Mouse (Mus musculus) G1E (cell line): Measurements from ENCODE around the gene Ldlrad3.

Source experiments
- CTCF ChIP-seq: IDR thresholded peaks from 2 replicates; pipeline ENCODE4 v1.5.1; 2012; ENCODE audit warnings: low read depth, low read length, inconsistent platforms, mixed read lengths
- GATA1 ChIP-seq: IDR thresholded peaks from 2 replicates; pipeline ENCODE4 v1.6.1; 2012; ENCODE audit warnings: borderline replicate concordance, low read length, inconsistent platforms, mixed read lengths
- GATA2 ChIP-seq: IDR thresholded peaks from 2 replicates; pipeline ENCODE4 v1.6.1; 2012; ENCODE audit warnings: low read depth, low read length, inconsistent platforms, borderline replicate concordance
- POLR2AphosphoS5 ChIP-seq: IDR thresholded peaks from 2 replicates; pipeline ENCODE4 v1.6.1; 2012; ENCODE audit warnings: low read depth, low read length, inconsistent platforms; ENCODE audit not compliant: insufficient replicate concordance
- TAL1 ChIP-seq: conservative IDR thresholded peaks from 2 replicates; pipeline ENCODE4 v1.6.1; 2012; ENCODE audit warnings: low read depth, low read length, inconsistent platforms, mixed read lengths

DNA sequence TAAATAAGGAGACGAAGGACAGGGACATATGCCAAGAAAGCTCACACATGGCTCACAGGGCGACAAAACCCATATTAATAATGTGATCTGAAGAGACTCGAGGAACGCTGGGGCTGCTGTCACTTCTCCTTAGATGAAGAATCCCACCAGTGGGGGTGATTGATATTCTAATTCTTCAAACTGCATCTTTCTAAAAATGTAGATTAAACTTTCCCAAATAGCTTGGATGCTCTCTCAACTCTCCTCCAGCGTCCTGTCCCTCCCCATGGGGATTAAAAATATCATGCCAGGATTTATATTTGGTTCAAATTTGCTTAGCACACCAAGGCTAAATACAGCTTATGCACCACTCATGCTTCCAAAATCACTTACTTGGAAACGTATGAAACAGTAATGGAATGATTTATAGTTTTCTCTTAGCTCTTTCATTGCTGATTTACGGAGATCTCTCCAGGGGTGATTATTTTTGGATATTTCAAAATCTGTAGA, 182.4 kb downstream of the Ldlrad3 start:
- TF ChIP-seq CTCF = no peak
- TF ChIP-seq TAL1 = no peak
- TF ChIP-seq GATA1 = no peak
- no peak for TF ChIP-seq POLR2AphosphoS5
- no peak for TF ChIP-seq GATA2
